Mouse (Mus musculus) cerebellum, postnatal 4 days (tissue): Measurements from ENCODE around the gene Olfr1002.
"Not testable (repeated sequence)": the region's sequence is repeated elsewhere in the genome, so short reads cannot be mapped to it uniquely, and the experiment has no call there.

Experiments
- DNase-seq, 2 experiments: peaks; one replicate each; pipeline ENCODE4 v3.0.0; 2022; ENCODE audit warnings: low spot score in 2 of 2, mixed read lengths in 1 of 2

Olfr1002 gene

GRCm38 (mm10) chr2:85650604-85651003 is at the start of gene Olfr1002:
Olfr1002 (minus strand) TSS chr2:85650704.
- DNase-seq: no peak

GRCm38 (mm10) chr2:85689131-85689530 is 38.6 kb upstream of the Olfr1002 start, which contains the start of gene Olfr1008:
Olfr1008 (plus strand) TSS chr2:85689431.
- no peak for DNase-seq

DNA sequence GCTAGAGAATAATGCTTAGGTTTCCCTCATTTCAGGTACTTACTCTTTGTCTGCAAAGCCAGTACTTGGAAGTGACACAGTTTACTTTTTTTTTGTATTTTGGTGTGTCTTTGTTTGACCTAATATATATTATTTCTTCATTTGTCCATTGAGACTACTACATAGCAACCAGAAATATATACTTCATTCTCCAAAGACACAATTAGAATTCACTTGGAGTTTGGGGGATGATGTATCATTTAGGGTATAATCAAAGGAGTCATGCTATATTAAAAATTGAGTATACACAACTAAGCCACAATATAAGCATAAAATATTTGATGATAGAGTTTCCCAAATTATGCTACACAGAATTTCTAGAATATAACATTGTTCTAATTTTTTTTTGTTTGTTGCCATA is 28.2 kb upstream of the Olfr1002 start, which contains the start of gene Olfr1006:
Olfr1006 (minus strand) TSS at position 101 of the 400 bp plus-strand sequence.
- DNase-seq: no peak

DNA sequence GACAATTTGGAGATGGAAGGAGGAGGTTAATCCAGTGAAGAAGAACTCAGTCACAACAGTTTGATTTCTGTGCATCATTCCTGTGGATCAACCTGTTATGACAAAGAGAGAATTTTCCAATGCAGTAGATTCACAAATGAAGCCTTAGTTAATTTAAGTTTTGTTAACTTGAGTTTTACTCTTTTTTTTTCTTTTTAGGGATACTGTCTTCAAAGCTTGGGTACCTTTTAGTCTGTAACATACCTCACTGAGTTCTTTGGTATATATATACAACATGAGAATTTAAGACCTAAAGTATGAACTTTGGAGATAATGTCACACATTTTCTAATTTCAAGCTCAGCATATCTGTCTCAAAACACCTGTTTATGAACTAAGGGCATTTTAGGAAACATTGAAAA is 13.9 kb upstream of the Olfr1002 start, which contains the start of gene Olfr154:
Olfr154 (minus strand) TSS at position 101 of the 400 bp plus-strand sequence.
- DNase-seq: not testable (repeated sequence)

DNA sequence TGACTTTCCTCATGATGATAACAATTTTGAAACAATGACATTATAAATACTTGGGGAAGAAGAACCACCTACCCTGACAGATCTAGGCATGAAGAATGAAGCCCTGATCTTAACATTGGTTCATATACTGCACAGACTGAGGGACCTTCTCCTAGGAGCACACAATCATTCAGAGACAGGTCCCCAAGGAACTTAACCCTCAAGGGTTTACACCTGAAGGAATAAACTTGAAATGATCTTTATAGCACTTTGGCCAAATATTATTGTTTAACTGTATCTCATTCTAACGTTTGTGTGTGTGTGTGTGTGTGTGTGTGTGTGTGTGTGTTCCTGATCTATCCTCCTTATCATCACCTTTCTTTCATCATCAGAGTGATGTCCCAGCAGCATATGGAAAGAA is 38.7 kb downstream of the Olfr1002 start, which contains the start of gene Olfr1000:
Olfr1000 (minus strand) TSS at position 101 of the 400 bp plus-strand sequence.
- no peak for DNase-seq
